Comparison of ENCODE assay signal across 17 mouse cellular contexts in genomic region chr5:104024193-104024592, GRCm38 (mm10). TPM values are rescaled to one million over a fixed set of nuclear protein-coding genes. Genes with fewer than 3 reads are reported as not detected.
"Had no signal": no experiment of that assay in that cellular context is flagged by ENCODE, and none has a peak within 500 bp of the region (broad histone marks: within the 10 kb centered on the region; RNA-seq: fewer than 3 reads in every experiment).

No protein-coding gene starts in this region.

RNA-seq across cellular contexts. Expression of gene Hsd17b13, which starts 47.0 kb away (rescaled TPM):
- polyA plus RNA-seq: heart, adult 2 months; heart, embryonic 15.5 days; hindbrain, embryonic 11.5 days; hindbrain, embryonic 13.5 days; hindbrain, embryonic 15.5 days; hindbrain, postnatal 0 days; kidney, embryonic 14.5 days; limb, embryonic 10.5 days; limb, embryonic 12.5 days had no signal

RNA-seq across cellular contexts. Expression of gene Gm17660, which starts 53.2 kb away (rescaled TPM):
- polyA plus RNA-seq: heart, adult 2 months; heart, embryonic 11.5 days; heart, embryonic 13.5 days; heart, postnatal 0 days; hindbrain, embryonic 11.5 days; hindbrain, embryonic 13.5 days; hindbrain, embryonic 15.5 days; intestine, embryonic 14.5 days; intestine, embryonic 16.5 days; kidney, embryonic 14.5 days; kidney, embryonic 16.5 days; limb, embryonic 10.5 days; limb, embryonic 12.5 days; limb, embryonic 14.5 days; liver, embryonic 11.5 days had no signal
